Mouse (Mus musculus) forebrain, embryonic 10.5 days (tissue): ENCODE data around the gene Dleu7. TPM values are rescaled to one million over a fixed set of nuclear protein-coding genes. Genes with fewer than 3 reads are reported as not detected.
A peak's percentile ranks its signal among the peaks of the same experiment; 100 is the strongest.

Source experiments
- DNase-seq: peaks from one replicate; pipeline ENCODE4 v3.0.0-alpha.2; 2017; ENCODE audit warnings: low spot score; ENCODE audit errors: extremely low spot score
- H3K27ac ChIP-seq: fragments of 300-500 bp; sonication (generic); 2 replicates; pipeline ENCODE4 v1.5.1; 2016; ENCODE audit warnings: mild to moderate bottlenecking
- H3K27me3 ChIP-seq: fragments of 300-500 bp; sonication (generic); 2 replicates; pipeline ENCODE4 v1.6.1; 2016; ENCODE audit warnings: mild to moderate bottlenecking; ENCODE audit not compliant: poor library complexity, severe bottlenecking
- H3K36me3 ChIP-seq: fragments of 300-500 bp; sonication (generic); replicated peaks from 2 replicates; pipeline ENCODE4 v1.6.1; 2016; ENCODE audit warnings: mild to moderate bottlenecking, moderate library complexity
- H3K4me1 ChIP-seq: fragments of 300-500 bp; sonication (generic); 2 replicates; pipeline ENCODE4 v1.6.1; 2016
- H3K4me3 ChIP-seq: fragments of 300-500 bp; sonication (generic); 2 replicates; pipeline ENCODE4 v1.5.1; 2016; ENCODE audit warnings: mild to moderate bottlenecking, moderate library complexity
- H3K9me3 ChIP-seq: fragments of 300-500 bp; sonication (generic); 2 replicates; pipeline ENCODE4 v1.6.1; 2016; ENCODE audit warnings: mild to moderate bottlenecking, moderate library complexity
- WGBS: fragments of 180-500 bp; shearing (Covaris S2); methylation state at CpG from one replicate; pipeline ENCODE4 v1.1.7; 2016; 5-methylcytosine and 5-hydroxymethylcytosine counted together
- polyA plus RNA-seq: library from polyadenylated mRNA; unstranded; fragments of >200 nt; fragmentation: Nextera tagmentation; extraction: Ambion mirVana; gene quantifications from 2 replicates; pipeline ENCODE4 v1.2.1, GENCODE M21; 2016

Dleu7 gene
- polyA plus RNA-seq, 1 experiment from 2014 or later, result 5.8 TPM

DNA sequence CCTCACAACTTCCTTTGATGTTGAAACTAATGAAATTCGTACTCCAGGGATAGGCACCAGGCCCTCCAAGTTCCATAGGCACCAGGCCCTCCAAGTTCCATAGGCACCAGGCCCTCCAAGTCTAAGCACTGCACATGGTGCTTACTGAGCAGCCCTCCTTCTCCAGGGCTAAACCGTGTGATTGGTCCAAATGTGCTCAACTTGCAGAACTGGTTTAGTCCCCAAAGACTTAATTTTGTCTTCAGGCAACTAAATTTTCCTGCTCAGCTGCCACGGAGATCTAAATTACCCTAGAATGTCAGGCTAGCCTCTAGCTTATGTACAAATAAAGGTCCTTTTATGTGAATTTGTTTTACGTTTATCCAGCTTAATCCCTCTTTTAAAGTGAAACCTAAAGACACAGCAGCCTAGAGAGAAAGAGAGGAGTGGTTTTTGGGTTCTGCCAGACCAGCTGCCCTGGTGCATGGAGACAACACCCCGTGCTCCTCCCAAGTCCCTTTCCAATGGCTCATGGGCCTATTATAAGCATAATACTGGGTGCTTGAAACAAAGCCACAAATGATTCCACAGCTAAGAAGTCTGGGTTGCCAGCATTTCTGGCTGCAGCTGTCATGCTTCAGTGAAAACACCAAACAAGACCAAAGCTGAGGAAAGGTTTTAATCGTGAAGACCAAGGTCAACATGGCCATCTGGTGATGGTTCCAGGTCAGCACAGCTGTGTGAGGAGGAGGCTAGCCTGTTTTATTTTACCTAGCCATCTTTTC is 29.9 kb upstream of the Dleu7 start:
- Histone ChIP-seq H3K9me3 (no peaks in the 10 kb centered on the region), H3K4me1 (peaks cover 23% of the 10 kb centered on the region), H3K27ac (no peak overlapping the region), H3K36me3 (no peaks in the 10 kb centered on the region), H3K4me3 (no peak overlapping the region), H3K27me3 (no peaks in the 10 kb centered on the region)
- 43% methylated on average over 6 of the region's 6 CpGs for WGBS
- DNase-seq, result no peak

DNA sequence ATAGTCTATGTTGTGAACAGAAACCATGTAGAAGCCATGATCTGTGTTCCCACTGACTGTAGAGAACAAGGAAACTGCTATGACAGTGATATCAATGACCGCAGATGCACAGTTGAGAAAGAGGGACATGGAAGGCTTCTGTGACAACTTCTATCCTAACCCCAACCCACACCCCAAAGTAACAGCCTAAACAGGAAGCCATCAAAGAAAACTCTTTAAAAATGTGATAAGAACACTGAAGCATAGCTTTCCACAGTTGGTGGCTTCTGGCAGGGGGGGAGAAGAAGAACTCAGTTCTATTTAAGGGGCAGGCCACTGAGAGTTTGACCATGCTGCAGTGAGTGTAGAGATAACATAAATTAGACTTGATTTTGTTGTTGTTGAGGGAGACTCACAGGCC is 18.8 kb upstream of the Dleu7 start:
- no peaks in the 10 kb centered on the region for H3K9me3 ChIP-seq
- H3K27ac ChIP-seq, result no peak overlapping the region
- H3K36me3 ChIP-seq, result no peaks in the 10 kb centered on the region
- WGBS, result 97% methylated on average over 1 of the region's 1 CpGs
- no peaks in the 10 kb centered on the region for H3K4me1 ChIP-seq
- H3K4me3 ChIP-seq, result no peak overlapping the region
- DNase-seq, result no peak
- no peaks in the 10 kb centered on the region for H3K27me3 ChIP-seq

DNA sequence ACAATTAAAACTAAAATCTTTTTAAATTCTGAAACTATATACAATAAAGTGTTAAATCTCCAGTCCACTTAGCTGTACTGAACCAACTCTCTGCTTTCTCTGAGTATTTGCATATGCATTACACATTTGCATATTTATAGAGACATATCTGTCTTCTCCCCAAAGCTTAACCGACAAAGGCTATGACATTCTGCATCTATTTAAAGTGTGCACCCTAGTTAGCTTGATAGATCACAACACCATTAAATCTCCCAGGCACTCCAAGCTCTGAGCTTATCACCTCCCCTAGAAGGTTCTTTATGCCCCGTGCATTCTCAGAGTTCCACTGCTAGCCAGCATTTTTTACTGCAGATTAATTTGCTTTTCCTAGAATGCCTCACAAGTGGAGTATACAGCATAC is 16.2 kb upstream of the Dleu7 start:
- Histone ChIP-seq H3K9me3 (no peaks in the 10 kb centered on the region), H3K27me3 (no peaks in the 10 kb centered on the region), H3K4me3 (no peak overlapping the region), H3K4me1 (no peaks in the 10 kb centered on the region), H3K36me3 (no peaks in the 10 kb centered on the region), H3K27ac (no peak overlapping the region)
- DNase-seq, result no peak
- WGBS, result 78% methylated on average over 2 of the region's 2 CpGs

DNA sequence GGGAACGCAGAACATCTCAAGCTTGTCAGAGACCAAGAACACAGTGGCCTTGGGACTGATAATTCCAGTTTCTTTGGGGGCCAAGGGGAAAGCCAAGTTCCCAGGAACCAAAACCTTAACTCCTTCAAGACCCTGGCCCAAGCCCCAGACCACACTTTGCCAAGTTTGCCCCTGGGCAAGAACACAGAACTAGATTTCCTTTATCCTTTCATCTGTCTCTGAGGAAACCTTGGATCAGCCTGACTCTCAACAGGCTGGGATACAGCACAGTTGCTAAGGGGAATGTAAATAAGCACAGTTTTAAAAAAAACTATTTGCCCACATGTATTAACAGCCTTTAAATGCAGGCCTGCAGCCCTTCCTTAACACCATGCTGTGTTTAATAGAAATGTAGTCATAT is 14.7 kb upstream of the Dleu7 start:
- no peaks in the 10 kb centered on the region for H3K9me3 ChIP-seq

DNA sequence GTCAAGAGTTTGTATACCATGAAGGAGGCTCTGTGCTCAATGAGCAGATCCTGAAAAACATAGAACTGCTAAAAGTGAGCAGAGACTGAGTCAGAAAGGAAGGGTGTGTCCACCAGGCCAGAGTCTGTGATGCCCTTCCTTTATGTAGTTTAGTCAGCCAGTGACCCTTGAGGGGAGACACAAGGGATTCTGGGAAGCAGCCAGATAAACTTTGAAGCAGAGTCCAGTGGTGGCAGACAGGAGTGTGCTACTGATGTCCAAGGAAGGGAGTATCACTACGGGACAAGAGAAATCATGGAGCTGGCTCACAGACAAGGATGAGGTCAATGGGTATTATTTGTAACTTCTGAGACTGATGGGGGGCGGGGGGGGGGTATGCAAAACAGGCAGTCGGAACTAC is 7.2 kb upstream of the Dleu7 start:
- Histone ChIP-seq H3K27me3 (peaks cover 4% of the 10 kb centered on the region; the same call in 1 of the 2 replicates), H3K27ac (no peak overlapping the region), H3K4me3 (no peak overlapping the region), H3K9me3 (no peaks in the 10 kb centered on the region), H3K4me1 (no peaks in the 10 kb centered on the region), H3K36me3 (no peaks in the 10 kb centered on the region)
- no peak for DNase-seq
- WGBS, result 85% methylated on average over 3 of the region's 3 CpGs

More for the DNA sequence above, 14.7 kb upstream of the Dleu7 start:
- Histone ChIP-seq H3K36me3 (no peaks in the 10 kb centered on the region), H3K27ac (no peak overlapping the region), H3K4me3 (no peak overlapping the region), H3K27me3 (no peaks in the 10 kb centered on the region), H3K4me1 (no peaks in the 10 kb centered on the region)
- no peak for DNase-seq
- 90% methylated on average over 1 of the region's 1 CpGs for WGBS

DNA sequence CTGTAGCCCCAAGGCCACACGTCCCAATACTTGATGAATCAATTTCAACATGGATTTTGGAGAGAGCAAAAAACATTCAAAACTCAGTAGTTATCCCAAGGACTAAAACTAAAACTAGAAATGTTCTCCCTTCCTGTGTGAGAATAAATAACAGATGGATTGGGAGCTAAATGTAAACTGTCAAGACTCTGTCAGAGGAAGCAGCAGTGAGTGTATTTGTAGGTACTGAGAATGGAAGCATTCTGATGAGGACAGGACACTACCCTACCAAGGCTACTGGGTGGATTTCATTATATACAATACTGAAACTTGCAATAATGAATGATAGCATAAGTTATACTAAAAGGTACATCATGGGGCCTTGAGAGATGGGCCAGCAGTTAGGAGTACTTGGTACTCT is 6.0 kb upstream of the Dleu7 start:
- Histone ChIP-seq H3K9me3 (no peaks in the 10 kb centered on the region), H3K4me1 (peaks cover 2% of the 10 kb centered on the region; the same call in 1 of the 2 replicates), H3K27me3 (peaks cover 16% of the 10 kb centered on the region), H3K36me3 (no peaks in the 10 kb centered on the region), H3K27ac (no peak overlapping the region), H3K4me3 (no peak overlapping the region)
- WGBS, result 93% methylated on average over 1 of the region's 1 CpGs
- DNase-seq, result no peak

DNA sequence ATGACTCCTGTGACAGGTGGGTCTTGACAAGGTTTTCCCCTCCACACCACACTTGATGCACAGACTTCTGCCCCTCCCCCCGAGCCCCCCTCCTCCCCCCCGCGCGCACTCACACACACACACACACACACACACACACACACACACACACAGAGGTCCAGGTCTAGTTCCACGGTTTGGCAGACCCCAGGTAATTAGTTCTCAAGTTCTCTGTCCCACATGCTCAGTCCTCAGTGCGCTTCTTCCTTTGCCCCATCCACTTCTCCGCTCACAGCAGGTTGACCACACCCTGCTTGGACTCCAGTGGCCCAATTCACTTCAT is 720 bp downstream of the Dleu7 start:
- peaks cover 46% of the 10 kb centered on the region for H3K27me3 ChIP-seq
- peak overlapping the region; percentile 68 for H3K4me3 ChIP-seq
- WGBS, result 35% methylated on average over 7 of the region's 7 CpGs
- DNase-seq, result no peak
- no peaks in the 10 kb centered on the region for H3K9me3 ChIP-seq
- peaks cover 20% of the 10 kb centered on the region for H3K4me1 ChIP-seq
- H3K36me3 ChIP-seq, result no peaks in the 10 kb centered on the region
- H3K27ac ChIP-seq, result peak overlapping the region; percentile 92

DNA sequence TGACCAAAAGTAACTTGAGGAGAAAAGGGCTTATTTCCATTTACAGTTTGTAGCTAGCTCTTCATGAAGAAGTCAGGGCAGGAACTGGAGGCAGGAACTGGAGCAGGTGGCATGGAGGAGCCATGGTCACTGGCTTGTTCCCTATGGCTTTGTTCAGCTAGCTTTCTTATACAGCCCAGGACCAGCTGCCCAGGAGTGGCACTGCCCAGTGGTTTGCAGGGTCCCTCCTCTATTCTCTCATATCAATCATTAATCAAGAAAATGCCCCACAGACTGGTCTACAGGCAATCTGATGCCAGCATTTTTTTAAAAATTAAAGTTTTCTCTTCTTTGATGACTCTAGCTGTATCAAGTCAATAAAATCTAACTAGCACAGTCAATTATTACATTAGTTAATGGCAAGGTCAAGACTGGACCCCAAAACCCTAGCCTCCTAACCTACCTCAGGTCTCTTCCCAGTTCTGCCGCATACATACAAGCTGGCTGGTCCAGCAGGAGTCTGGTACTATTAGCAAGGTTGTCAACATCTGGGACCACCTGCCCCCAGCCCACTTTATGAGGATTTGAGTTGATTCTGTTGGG is 1.4 kb downstream of the Dleu7 start:
- WGBS, result 88% methylated on average over 1 of the region's 1 CpGs
- H3K9me3 ChIP-seq, result no peaks in the 10 kb centered on the region
- no peak overlapping the region for H3K27ac ChIP-seq
- no peak for DNase-seq
- no peak overlapping the region for H3K4me3 ChIP-seq
- peaks cover 46% of the 10 kb centered on the region for H3K27me3 ChIP-seq
- no peaks in the 10 kb centered on the region for H3K36me3 ChIP-seq
- peaks cover 20% of the 10 kb centered on the region for H3K4me1 ChIP-seq

DNA sequence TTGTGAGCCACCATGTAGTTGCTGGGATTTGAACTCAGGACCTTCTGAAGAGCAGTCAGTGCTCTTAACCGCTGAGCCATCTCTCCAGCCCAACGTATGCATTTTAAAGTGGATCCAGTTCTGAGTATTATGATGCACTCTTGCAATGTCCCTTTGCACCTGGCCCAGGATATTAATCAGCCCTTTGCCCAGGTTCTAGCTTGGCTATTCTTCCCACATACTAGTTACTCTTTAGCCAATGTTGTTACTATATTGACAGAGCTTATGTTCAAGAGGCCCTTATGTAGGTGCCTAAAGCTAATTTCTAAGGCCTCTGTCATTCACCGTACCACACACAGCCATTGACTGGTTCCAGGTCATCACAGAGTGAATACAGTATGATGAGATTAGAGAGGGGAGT is 4.1 kb downstream of the Dleu7 start:
- 89% methylated on average over 3 of the region's 3 CpGs for WGBS
- H3K4me1 ChIP-seq, result peaks cover 18% of the 10 kb centered on the region
- H3K9me3 ChIP-seq, result no peaks in the 10 kb centered on the region
- no peak for DNase-seq
- H3K27me3 ChIP-seq, result peaks cover 29% of the 10 kb centered on the region
- no peaks in the 10 kb centered on the region for H3K36me3 ChIP-seq
- no peak overlapping the region for H3K4me3 ChIP-seq
- no peak overlapping the region for H3K27ac ChIP-seq

DNA sequence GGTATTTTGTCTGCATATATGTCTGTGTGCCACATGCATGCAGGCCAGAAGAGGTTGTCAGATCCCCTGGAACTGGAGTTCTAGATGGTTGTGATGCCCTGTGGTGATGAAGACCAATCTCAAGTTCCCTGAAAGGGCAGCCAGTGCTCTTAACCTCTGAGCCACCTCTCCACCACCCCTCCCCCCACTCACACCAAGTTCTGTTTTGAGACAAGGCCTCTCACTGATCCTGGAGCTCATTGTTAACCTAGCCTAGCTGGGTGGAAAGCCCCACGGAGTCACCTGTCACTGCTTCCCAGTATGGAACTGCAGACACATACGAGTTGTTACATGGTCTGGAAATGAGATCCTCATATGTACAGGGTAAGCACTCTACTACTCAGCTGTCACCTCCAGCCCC is 9.9 kb downstream of the Dleu7 start:
- Histone ChIP-seq H3K9me3 (no peaks in the 10 kb centered on the region), H3K36me3 (no peaks in the 10 kb centered on the region), H3K27ac (no peak overlapping the region), H3K27me3 (no peaks in the 10 kb centered on the region), H3K4me1 (peaks cover 9% of the 10 kb centered on the region), H3K4me3 (no peak overlapping the region)
- WGBS, result 70% methylated on average over 2 of the region's 2 CpGs
- no peak for DNase-seq

DNA sequence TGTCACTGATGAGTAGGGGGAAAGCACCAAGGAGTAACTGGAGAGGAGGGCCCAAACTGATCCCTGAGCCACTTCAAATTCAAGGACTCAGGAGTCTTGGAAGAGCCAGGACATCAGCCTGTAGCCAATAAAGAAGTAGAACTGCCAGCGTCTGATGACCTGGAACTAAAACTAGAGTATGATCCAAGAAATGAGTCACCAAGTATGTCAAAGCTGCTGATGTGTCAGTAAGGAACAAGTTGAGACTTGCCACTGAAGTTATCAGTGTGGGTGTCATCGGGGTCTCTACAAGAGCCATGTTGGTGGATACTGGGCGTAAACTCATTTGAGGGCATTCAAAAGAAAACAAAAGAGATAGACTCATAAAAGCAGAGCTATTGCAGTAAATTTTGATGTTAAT is 19.2 kb downstream of the Dleu7 start:
- WGBS, result 90% methylated on average over 3 of the region's 3 CpGs
- Histone ChIP-seq H3K9me3 (no peaks in the 10 kb centered on the region), H3K4me1 (no peaks in the 10 kb centered on the region), H3K36me3 (no peaks in the 10 kb centered on the region), H3K27ac (no peak overlapping the region), H3K27me3 (no peaks in the 10 kb centered on the region), H3K4me3 (no peak overlapping the region)
- no peak for DNase-seq

DNA sequence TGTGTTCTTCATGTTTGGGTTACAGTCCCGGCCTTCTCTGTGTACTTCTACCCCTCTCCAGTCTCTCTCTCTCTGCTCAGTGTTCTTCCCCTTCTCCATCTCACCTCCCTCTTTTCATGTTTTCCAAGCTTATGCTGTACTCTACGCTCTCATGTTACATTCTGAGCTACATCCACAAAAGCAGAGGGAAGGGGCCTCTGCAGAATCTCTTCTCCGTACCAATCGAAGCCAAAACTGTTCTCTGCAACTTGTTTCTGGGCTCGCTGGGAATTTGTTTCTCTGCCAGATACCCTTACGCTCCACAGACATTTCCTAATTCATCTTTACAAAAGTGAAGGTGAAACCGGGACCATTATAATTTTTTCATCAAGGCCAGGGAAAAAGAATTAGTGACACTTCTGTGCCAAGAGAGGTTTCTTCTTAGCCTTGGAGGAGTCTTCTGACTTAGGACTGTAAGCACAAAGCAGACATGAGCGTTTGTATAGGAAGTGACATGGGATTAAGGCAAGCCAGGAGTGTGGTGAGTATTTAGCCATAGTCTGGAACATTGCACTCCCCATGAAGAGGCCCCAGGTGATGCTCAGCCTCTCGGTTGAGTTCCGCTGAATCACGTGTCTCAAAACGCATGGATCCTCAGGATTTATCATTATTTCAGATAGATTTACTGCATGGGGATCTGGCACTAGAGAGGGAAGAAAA is 22.0 kb downstream of the Dleu7 start:
- 89% methylated on average over 12 of the region's 12 CpGs for WGBS
- H3K9me3 ChIP-seq, result no peaks in the 10 kb centered on the region

DNA sequence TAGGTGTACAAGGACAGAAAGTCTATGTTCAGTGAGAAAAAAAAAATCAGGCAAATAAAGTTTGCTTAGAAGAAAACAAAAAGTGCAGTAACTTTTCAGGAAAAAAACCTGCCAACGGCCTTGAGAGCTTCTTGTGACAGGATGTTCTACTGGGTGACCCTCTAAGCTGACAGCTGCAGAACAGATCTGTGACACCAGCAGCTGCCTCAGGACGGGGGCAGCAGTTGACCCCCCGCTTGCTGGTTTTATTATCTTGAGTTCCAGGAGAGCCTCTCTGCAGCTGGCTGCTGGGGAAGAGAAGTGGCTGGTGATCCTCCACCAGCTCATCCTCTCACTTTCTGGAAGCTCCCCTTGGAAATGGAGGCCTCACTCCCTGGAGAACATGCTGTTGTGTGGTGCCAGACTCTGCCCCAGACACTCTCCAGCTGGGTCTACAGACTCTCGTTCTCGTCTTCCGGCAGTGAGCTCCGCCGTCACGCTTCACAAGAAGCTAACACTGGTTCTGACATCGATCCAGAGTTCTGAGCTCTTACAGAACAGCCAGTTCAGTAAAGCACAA is 33.8 kb downstream of the Dleu7 start:
- Histone ChIP-seq H3K27ac (0 out of 2 replicates have a peak overlapping the region, but pooled peaks have one; percentile 20), H3K4me1 (peaks cover 8% of the 10 kb centered on the region), H3K27me3 (no peaks in the 10 kb centered on the region), H3K4me3 (no peak overlapping the region), H3K36me3 (no peaks in the 10 kb centered on the region), H3K9me3 (no peaks in the 10 kb centered on the region)
- no peak for DNase-seq
- 78% methylated on average over 10 of the region's 10 CpGs for WGBS

More for the DNA sequence above, 22.0 kb downstream of the Dleu7 start:
- no peaks in the 10 kb centered on the region for H3K4me1 ChIP-seq
- no peaks in the 10 kb centered on the region for H3K36me3 ChIP-seq
- no peak overlapping the region for H3K27ac ChIP-seq
- H3K4me3 ChIP-seq, result no peak overlapping the region
- H3K27me3 ChIP-seq, result no peaks in the 10 kb centered on the region
- no peak for DNase-seq
